Mouse (Mus musculus) neural tube, embryonic 12.5 days (tissue): ENCODE results near the gene Cma1. TPM values are rescaled to one million over a fixed set of nuclear protein-coding genes. Genes with fewer than 3 reads are reported as not detected.
"Not testable (repeated sequence)": the region's sequence is repeated elsewhere in the genome, so short reads cannot be mapped to it uniquely, and the experiment has no call there.

ENCODE experiments used
- ATAC-seq: fragments of 200-750 bp; cut with Nextera tagmentation; 2 replicates; pipeline ENCODE4 v1.8.0; 2017; ENCODE audit warnings: low read depth, mild to moderate bottlenecking, moderate TSS enrichment, moderate library complexity; ENCODE audit not compliant: low FRiP score
- H3K27ac ChIP-seq: fragments of 300-500 bp; sonication (generic); 2 replicates; pipeline ENCODE4 v1.5.1; 2016
- H3K27me3 ChIP-seq: fragments of 300-500 bp; sonication (generic); replicated peaks from 2 replicates; pipeline ENCODE4 v1.6.1; 2016; ENCODE audit warnings: mild to moderate bottlenecking
- H3K36me3 ChIP-seq: fragments of 300-500 bp; sonication (generic); 2 replicates; pipeline ENCODE4 v1.6.1; 2016; ENCODE audit warnings: mild to moderate bottlenecking
- H3K4me1 ChIP-seq: fragments of 300-500 bp; sonication (generic); 2 replicates; pipeline ENCODE4 v1.6.1; 2016
- H3K4me2 ChIP-seq: fragments of 300-500 bp; sonication (generic); replicated peaks from 2 replicates; pipeline ENCODE4 v1.6.1; 2016; ENCODE audit warnings: mild to moderate bottlenecking
- H3K4me3 ChIP-seq: fragments of 300-500 bp; sonication (generic); 2 replicates; pipeline ENCODE4 v1.5.1; 2016
- H3K9ac ChIP-seq: fragments of 300-500 bp; sonication (generic); 2 replicates; pipeline ENCODE4 v1.6.1; 2016; ENCODE audit warnings: mild to moderate bottlenecking
- H3K9me3 ChIP-seq: fragments of 300-500 bp; sonication (generic); 2 replicates; pipeline ENCODE4 v1.6.1; 2016; ENCODE audit warnings: mild to moderate bottlenecking
- WGBS: fragments of 180-500 bp; shearing (Covaris S2); methylation state at CpG from one replicate; pipeline ENCODE4 v1.1.7; 2016; 5-methylcytosine and 5-hydroxymethylcytosine counted together
- polyA plus RNA-seq: library from polyadenylated mRNA; unstranded; fragments of >200 nt; fragmentation: Nextera tagmentation; extraction: Ambion mirVana; gene quantifications from 2 replicates; pipeline ENCODE4 v1.2.1, GENCODE M21; 2016

The Cma1 gene
- not detected in 2 replicates for polyA plus RNA-seq

GRCm38 (mm10) chr14:55944575-55944974 is at the start of gene Cma1:
TSS of gene Cma1 (minus strand) at chr14:55944675.
- no peaks in the 10 kb centered on the region for H3K4me1 ChIP-seq
- WGBS = 87% methylated on average over 4 of the region's 4 CpGs
- H3K4me2 ChIP-seq = no peak within 1 kb of the TSS
- H3K36me3 ChIP-seq = no peaks in the 10 kb centered on the region
- H3K27me3 ChIP-seq = no peaks in the 10 kb centered on the region
- no peak within 1 kb of the TSS for H3K9ac ChIP-seq
- no peak for ATAC-seq
- no peak within 1 kb of the TSS for H3K4me3 ChIP-seq
- H3K9me3 ChIP-seq = no peaks in the 10 kb centered on the region
- H3K27ac ChIP-seq = no peak within 1 kb of the TSS

- not testable (repeated sequence) for H3K9ac ChIP-seq, H3K36me3 ChIP-seq, H3K4me3 ChIP-seq, H3K9me3 ChIP-seq, H3K4me2 ChIP-seq, H3K27ac ChIP-seq, ATAC-seq, H3K4me1 ChIP-seq, H3K27me3 ChIP-seq
- WGBS = 73% methylated on average over 2 of the region's 3 CpGs
Observed at GRCm38 (mm10) chr14:55987464-55987863, 43.0 kb upstream of the Cma1 start.

GRCm38 (mm10) chr14:55963900-55964299 is 19.4 kb upstream of the Cma1 start:
- ATAC-seq, H3K4me1 ChIP-seq, H3K4me2 ChIP-seq, H3K27ac ChIP-seq, H3K4me3 ChIP-seq, H3K9me3 ChIP-seq, H3K9ac ChIP-seq, H3K36me3 ChIP-seq, H3K27me3 ChIP-seq: not testable (repeated sequence)
- WGBS = 41% methylated on average over 2 of the region's 2 CpGs

- no peaks in the 10 kb centered on the region for H3K27me3 ChIP-seq
- no peak for ATAC-seq
- H3K4me3 ChIP-seq = no peak overlapping the region
- no peaks in the 10 kb centered on the region for H3K4me1 ChIP-seq
- H3K27ac ChIP-seq = no peak overlapping the region
- 12% methylated on average over 1 of the region's 1 CpGs for WGBS
- H3K4me2 ChIP-seq = no peak overlapping the region
- no peak overlapping the region for H3K9ac ChIP-seq
- no peaks in the 10 kb centered on the region for H3K9me3 ChIP-seq
- no peaks in the 10 kb centered on the region for H3K36me3 ChIP-seq
Observed at GRCm38 (mm10) chr14:55963263-55963662, 18.8 kb upstream of the Cma1 start.

- H3K36me3 ChIP-seq = no peaks in the 10 kb centered on the region
- H3K4me3 ChIP-seq = no peak within 1 kb of the TSS
- no peak within 1 kb of the TSS for H3K9ac ChIP-seq
- WGBS = 92% methylated on average over 6 of the region's 6 CpGs
- no peak within 1 kb of the TSS for H3K27ac ChIP-seq
- no peak within 1 kb of the TSS for H3K4me2 ChIP-seq
- H3K4me1 ChIP-seq = no peaks in the 10 kb centered on the region
- no peak for ATAC-seq
- no peaks in the 10 kb centered on the region for H3K27me3 ChIP-seq
- H3K9me3 ChIP-seq = no peaks in the 10 kb centered on the region
Observed at GRCm38 (mm10) chr14:55950346-55951030, 6.0 kb upstream of the Cma1 start, which contains the start of gene Cma2. TSS of gene Cma2 (plus strand) at chr14:55950980.

- H3K36me3 ChIP-seq = no peaks in the 10 kb centered on the region
Observed at GRCm38 (mm10) chr14:55946269-55946969, 1.9 kb upstream of the Cma1 start.

GRCm38 (mm10) chr14:55943601-55944000 is 874 bp downstream of the Cma1 start:
- WGBS = 85% methylated on average over 11 of the region's 11 CpGs
- no peaks in the 10 kb centered on the region for H3K27me3 ChIP-seq
- no peak overlapping the region for H3K27ac ChIP-seq
- no peak overlapping the region for H3K4me2 ChIP-seq
- ATAC-seq = no peak
- H3K9ac ChIP-seq = no peak overlapping the region
- no peaks in the 10 kb centered on the region for H3K4me1 ChIP-seq
- H3K4me3 ChIP-seq = no peak overlapping the region
- H3K9me3 ChIP-seq = no peaks in the 10 kb centered on the region
- no peaks in the 10 kb centered on the region for H3K36me3 ChIP-seq

More at GRCm38 (mm10) chr14:55946269-55946969, 1.9 kb upstream of the Cma1 start:
- Histone ChIP-seq H3K4me3 (no peak overlapping the region), H3K4me2 (no peak overlapping the region), H3K4me1 (no peaks in the 10 kb centered on the region), H3K27ac (no peak overlapping the region), H3K27me3 (no peaks in the 10 kb centered on the region), H3K9ac (no peak overlapping the region), H3K9me3 (no peaks in the 10 kb centered on the region)
- ATAC-seq = no peak
- WGBS = 79% methylated on average over 2 of the region's 2 CpGs

GRCm38 (mm10) chr14:55940070-55940800 is 4.2 kb downstream of the Cma1 start:
- Histone ChIP-seq H3K4me3 (no peak overlapping the region), H3K9ac (no peak overlapping the region), H3K9me3 (no peaks in the 10 kb centered on the region), H3K4me2 (no peak overlapping the region), H3K36me3 (no peaks in the 10 kb centered on the region), H3K27me3 (no peaks in the 10 kb centered on the region), H3K4me1 (no peaks in the 10 kb centered on the region), H3K27ac (no peak overlapping the region)
- no peak for ATAC-seq
- WGBS = 48% methylated on average over 7 of the region's 7 CpGs

GRCm38 (mm10) chr14:55933586-55933985 is 10.9 kb downstream of the Cma1 start:
- H3K36me3 ChIP-seq = no peaks in the 10 kb centered on the region
- no peak overlapping the region for H3K9ac ChIP-seq
- no peaks in the 10 kb centered on the region for H3K27me3 ChIP-seq
- H3K9me3 ChIP-seq = no peaks in the 10 kb centered on the region
- no peak overlapping the region for H3K4me2 ChIP-seq
- no peak overlapping the region for H3K27ac ChIP-seq
- H3K4me1 ChIP-seq = no peaks in the 10 kb centered on the region
- no peak overlapping the region for H3K4me3 ChIP-seq
- 50% methylated on average over 7 of the region's 7 CpGs for WGBS
- ATAC-seq = no peak

GRCm38 (mm10) chr14:55929263-55929997 is 15.0 kb downstream of the Cma1 start:
- Histone ChIP-seq H3K9me3 (no peaks in the 10 kb centered on the region), H3K9ac (no peak overlapping the region), H3K36me3 (no peaks in the 10 kb centered on the region), H3K4me3 (no peak overlapping the region), H3K27ac (no peak overlapping the region), H3K4me2 (no peak overlapping the region), H3K27me3 (no peaks in the 10 kb centered on the region), H3K4me1 (no peaks in the 10 kb centered on the region)
- WGBS = 83% methylated on average over 12 of the region's 12 CpGs
- no peak for ATAC-seq

- 83% methylated on average over 4 of the region's 4 CpGs for WGBS
Observed at GRCm38 (mm10) chr14:55926847-55927246, 17.6 kb downstream of the Cma1 start.

More at GRCm38 (mm10) chr14:55926847-55927246, 17.6 kb downstream of the Cma1 start:
- Histone ChIP-seq H3K27ac (no peak overlapping the region), H3K9ac (no peak overlapping the region), H3K27me3 (no peaks in the 10 kb centered on the region), H3K4me1 (no peaks in the 10 kb centered on the region), H3K36me3 (no peaks in the 10 kb centered on the region), H3K4me3 (no peak overlapping the region), H3K9me3 (no peaks in the 10 kb centered on the region), H3K4me2 (no peak overlapping the region)
- no peak for ATAC-seq
